Mouse (Mus musculus) heart, embryonic 14.5 days (tissue): ENCODE data around the gene Mfrp. TPM values are rescaled to one million over a fixed set of nuclear protein-coding genes. Genes with fewer than 3 reads are reported as not detected.
A peak's percentile ranks its signal among the peaks of the same experiment; 100 is the strongest.

Source experiments
- ATAC-seq: fragments of 200-750 bp; cut with Nextera tagmentation; 2 replicates; pipeline ENCODE4 v1.8.0; 2017; ENCODE audit warnings: low read depth, moderate TSS enrichment; ENCODE audit not compliant: insufficient number of reproducible peaks, insufficient read depth, low FRiP score
- H3K27ac ChIP-seq, 2 experiments: fragments of 200-500 bp in 1 of 2; fragments of 300-500 bp in 1 of 2; sonication (generic) in 1 of 2; replicated peaks in 1 of 2; 2 replicates each; pipeline ENCODE4 v1.5.1; 2012 to 2014; ENCODE audit warnings: low read depth in 2 of 2, low read length in 2 of 2, control low read depth in 1 of 2, mild to moderate bottlenecking in 1 of 2, mixed read lengths in 1 of 2; ENCODE audit not compliant: control insufficient read depth in 1 of 2, insufficient read depth in 1 of 2
- H3K27me3 ChIP-seq: fragments of 300-500 bp; sonication (generic); 2 replicates; pipeline ENCODE4 v1.6.1; 2014; ENCODE audit warnings: mild to moderate bottlenecking, low read length, control low read depth; ENCODE audit not compliant: control insufficient read depth, insufficient read depth
- H3K36me3 ChIP-seq: fragments of 300-500 bp; sonication (generic); 2 replicates; pipeline ENCODE4 v1.6.1; 2014; ENCODE audit warnings: mild to moderate bottlenecking, control low read depth, low read length, mixed read lengths; ENCODE audit not compliant: control insufficient read depth, insufficient read depth
- H3K4me1 ChIP-seq, 2 experiments: fragments of 200-500 bp in 1 of 2; fragments of 300-500 bp in 1 of 2; sonication (generic) in 1 of 2; 2 replicates each; pipeline ENCODE4 v1.6.1; 2012 to 2014; ENCODE audit warnings: low read length in 2 of 2, control low read depth in 1 of 2, mixed read lengths in 1 of 2; ENCODE audit not compliant: control insufficient read depth in 2 of 2, insufficient read depth in 2 of 2
- H3K4me2 ChIP-seq: fragments of 300-500 bp; sonication (generic); 2 replicates; pipeline ENCODE4 v1.6.1; 2014; ENCODE audit warnings: mild to moderate bottlenecking, low read length
- H3K4me3 ChIP-seq, 2 experiments: fragments of 200-500 bp in 1 of 2; fragments of 300-500 bp in 1 of 2; sonication (generic) in 1 of 2; 2 replicates each; pipeline ENCODE4 v1.5.1; 2012 to 2014; ENCODE audit warnings: low read length in 2 of 2, mild to moderate bottlenecking in 2 of 2, control low read depth in 1 of 2, low read depth in 1 of 2, moderate library complexity in 1 of 2; ENCODE audit not compliant: control insufficient read depth in 1 of 2, insufficient read depth in 1 of 2
- H3K9ac ChIP-seq: fragments of 300-500 bp; sonication (generic); 2 replicates; pipeline ENCODE4 v1.6.1; 2014; ENCODE audit warnings: mild to moderate bottlenecking, low read length
- H3K9me3 ChIP-seq: fragments of 300-500 bp; sonication (generic); 2 replicates; pipeline ENCODE4 v1.6.1; 2016; ENCODE audit warnings: low read length, control low read depth; ENCODE audit not compliant: control insufficient read depth
- WGBS: fragments of 180-500 bp; shearing (Covaris S2); extraction: QIAGEN DNeasy Blood & Tissue Kit; methylation state at CpG from one replicate; pipeline ENCODE4 v1.1.7; 2014; 5-methylcytosine and 5-hydroxymethylcytosine counted together
- polyA plus RNA-seq: library from polyadenylated mRNA; unstranded; fragments of >200 nt; fragmentation: Nextera tagmentation; extraction: Ambion mirVana; gene quantifications from 2 replicates; pipeline ENCODE4 v1.2.1, GENCODE M21; 2014

Gene Mfrp
- polyA plus RNA-seq, 1 experiment from 2014 or later: not detected

DNA sequence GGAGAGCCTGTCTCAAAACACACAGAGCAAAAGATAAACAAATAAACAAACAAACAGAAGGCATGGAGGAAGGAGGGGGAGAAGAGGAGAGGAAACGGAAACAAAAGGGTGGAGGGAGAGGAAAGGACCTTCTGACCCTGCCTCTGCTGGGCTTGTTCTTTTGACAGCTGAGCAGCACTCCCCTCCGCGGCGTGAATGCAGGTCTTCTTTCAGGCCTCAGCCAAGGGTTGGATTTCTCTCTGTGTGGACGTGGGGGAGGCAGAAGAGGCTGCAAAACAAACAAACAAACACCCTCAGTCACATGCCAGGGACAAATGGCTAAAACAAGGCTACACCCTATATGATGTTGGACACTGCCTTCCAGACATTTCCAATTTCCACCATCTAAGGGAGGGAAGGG, 23.5 kb downstream of the Mfrp start:
- Histone ChIP-seq H3K4me2 (no peak overlapping the region), H3K9ac (no peak overlapping the region), H3K36me3 (no peaks in the 10 kb centered on the region), H3K9me3 (no peaks in the 10 kb centered on the region), H3K4me3 (no peak overlapping the region), H3K4me1 (peaks cover 11 to 15% of the 10 kb centered on the region in 2 experiments), H3K27me3 (no peaks in the 10 kb centered on the region), H3K27ac (no peak overlapping the region)
- WGBS: 71% methylated on average over 5 of the region's 5 CpGs
- ATAC-seq: no peak

DNA sequence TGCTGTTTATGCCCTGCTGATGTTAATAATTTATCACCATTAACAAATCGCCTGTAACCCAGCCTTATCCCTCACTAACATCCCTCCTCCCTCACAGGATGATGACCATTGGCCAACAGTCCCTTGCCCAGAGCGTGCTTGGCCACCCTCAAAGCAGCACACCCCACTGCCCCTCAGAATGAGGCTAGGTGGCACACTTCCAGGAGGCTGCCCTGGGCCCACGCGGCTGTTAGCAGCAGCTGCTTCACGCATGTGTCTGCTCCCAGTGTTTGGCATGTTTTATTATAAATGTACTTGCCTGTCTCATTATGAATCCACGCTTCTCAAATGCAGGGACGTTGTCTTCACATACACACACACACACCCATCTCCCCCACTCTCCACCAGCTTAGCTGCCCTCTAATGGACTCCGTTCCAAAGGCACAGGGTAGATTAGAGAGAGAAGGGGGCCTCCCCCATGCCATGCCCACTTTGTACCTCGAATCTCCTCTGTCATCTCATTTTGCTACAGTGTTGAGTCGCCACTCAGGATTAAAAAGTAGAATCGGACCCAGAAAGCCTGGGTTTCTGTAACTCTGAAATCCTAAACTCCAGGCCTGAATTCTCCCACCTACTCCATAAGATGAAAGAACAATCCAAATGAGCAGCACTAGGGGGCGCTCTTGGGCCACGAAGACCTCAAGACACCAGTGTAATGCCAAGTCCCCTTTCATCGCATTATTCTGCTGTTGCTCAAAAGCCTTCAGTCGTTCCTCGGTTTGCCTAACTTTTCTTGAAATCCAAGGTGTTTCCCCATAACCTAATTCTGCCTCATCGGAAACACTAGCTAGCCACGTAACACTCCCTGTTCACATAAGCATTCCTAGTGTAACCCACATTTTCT, 24.3 kb downstream of the Mfrp start:
- H3K4me1 ChIP-seq: peaks cover 16 to 23% of the 10 kb centered on the region in 2 experiments
- no peaks in the 10 kb centered on the region for H3K9me3 ChIP-seq
- H3K9ac ChIP-seq: peak overlapping the region; percentile 57
- H3K4me2 ChIP-seq: peak overlapping the region; percentile 60
- no peak for ATAC-seq
- H3K36me3 ChIP-seq: no peaks in the 10 kb centered on the region
- WGBS: 29% methylated on average over 18 of the region's 18 CpGs
- H3K27me3 ChIP-seq: no peaks in the 10 kb centered on the region
- peak overlapping the region; percentile 46 to 69; a peak in 3 of 4 replicates for H3K27ac ChIP-seq
- H3K4me3 ChIP-seq: no peak overlapping the region

DNA sequence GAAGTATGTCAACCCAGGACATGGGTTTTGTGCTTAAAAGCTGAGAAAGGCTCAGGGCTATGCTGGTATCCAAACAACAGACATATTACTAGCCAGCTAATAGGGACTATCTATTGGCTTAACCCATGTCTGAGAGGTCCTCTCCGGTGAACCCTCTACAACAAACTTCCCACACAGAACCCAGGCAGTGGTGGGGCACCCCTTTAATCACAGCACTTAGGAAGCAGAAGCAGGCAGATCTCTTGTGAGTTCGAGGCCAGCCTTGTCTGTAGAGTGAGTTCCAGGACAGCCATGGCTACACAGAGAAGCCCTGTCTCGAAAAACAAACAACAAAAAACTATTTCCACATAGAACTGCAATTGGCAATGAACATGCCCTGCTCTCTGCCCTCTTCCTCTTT, 25.2 kb downstream of the Mfrp start:
- WGBS: 81% methylated on average over 3 of the region's 3 CpGs
- peak overlapping the region; percentile 41 to 69; a peak in 3 of 4 replicates for H3K27ac ChIP-seq
- H3K9me3 ChIP-seq: no peaks in the 10 kb centered on the region
- no peaks in the 10 kb centered on the region for H3K27me3 ChIP-seq
- no peaks in the 10 kb centered on the region for H3K36me3 ChIP-seq
- H3K4me3 ChIP-seq: no peak overlapping the region
- peaks cover 23 to 31% of the 10 kb centered on the region in 2 experiments for H3K4me1 ChIP-seq
- H3K4me2 ChIP-seq: peak overlapping the region; percentile 60
- no peak for ATAC-seq
- no peak overlapping the region; the same call in 1 of the 2 replicates for H3K9ac ChIP-seq

DNA sequence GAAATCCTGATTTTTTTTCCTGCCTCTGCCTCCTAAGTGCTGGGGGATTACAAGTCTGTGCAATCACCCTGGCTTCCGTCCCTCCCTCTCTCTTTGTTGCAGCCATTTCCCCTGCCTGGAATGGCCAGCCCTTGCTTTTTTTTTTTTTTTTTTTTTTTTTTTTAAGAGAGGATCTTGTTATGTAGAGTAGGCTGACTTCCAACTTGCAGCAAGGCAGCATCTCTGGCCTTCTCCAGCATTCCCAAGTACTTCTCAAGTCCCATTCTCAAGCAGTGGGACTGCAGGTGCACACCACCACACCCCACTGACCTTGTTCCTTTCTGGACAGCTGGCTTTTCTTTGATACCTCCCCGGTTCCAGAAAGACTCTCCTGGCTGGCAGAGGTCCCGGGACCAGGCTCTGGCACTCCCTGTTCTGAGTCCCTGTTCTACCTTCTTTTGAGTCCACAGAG, 25.8 kb downstream of the Mfrp start:
- H3K36me3 ChIP-seq: no peaks in the 10 kb centered on the region
- H3K9me3 ChIP-seq: no peaks in the 10 kb centered on the region
- H3K4me3 ChIP-seq: no peak overlapping the region
- WGBS: 60% methylated on average over 3 of the region's 3 CpGs
- H3K4me1 ChIP-seq: peaks cover 24 to 32% of the 10 kb centered on the region in 2 experiments
- H3K27me3 ChIP-seq: no peaks in the 10 kb centered on the region
- no peak for ATAC-seq
- peak overlapping the region; percentile 43 to 69; a peak in 3 of 4 replicates for H3K27ac ChIP-seq
- no peak overlapping the region; the same call in 1 of the 2 replicates for H3K9ac ChIP-seq
- no peak overlapping the region for H3K4me2 ChIP-seq

DNA sequence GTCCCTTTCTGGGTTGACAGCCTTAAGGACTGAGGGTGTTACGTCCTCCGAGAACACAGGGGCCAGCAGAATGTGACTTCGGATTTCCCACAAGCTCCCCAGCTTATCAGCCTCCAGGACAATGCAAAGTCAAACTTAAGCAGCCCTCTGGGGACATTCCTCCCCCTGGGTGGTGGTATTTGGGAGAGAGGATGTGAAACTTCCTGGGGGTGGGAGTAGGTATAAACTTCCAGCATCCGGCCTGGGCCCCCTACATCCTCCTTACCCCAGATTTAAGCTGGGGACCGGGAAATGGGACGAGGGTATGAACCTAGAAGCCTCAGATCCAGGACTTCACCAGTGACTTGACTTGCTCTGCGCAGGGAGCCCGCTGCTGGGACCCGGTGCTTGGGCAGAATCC, 28.1 kb downstream of the Mfrp start:
- no peaks in the 10 kb centered on the region for H3K27me3 ChIP-seq
- peak overlapping the region; percentile 87 to 89 for H3K27ac ChIP-seq
- H3K4me2 ChIP-seq: peak overlapping the region; percentile 87
- no peaks in the 10 kb centered on the region for H3K9me3 ChIP-seq
- peak overlapping the region; percentile 45 to 46 for H3K4me3 ChIP-seq
- WGBS: 1% methylated on average over 9 of the region's 9 CpGs
- peak overlapping the region; percentile 77 for H3K9ac ChIP-seq
- H3K36me3 ChIP-seq: no peaks in the 10 kb centered on the region
- ATAC-seq: no peak
- H3K4me1 ChIP-seq: peaks cover 35 to 47% of the 10 kb centered on the region in 2 experiments

DNA sequence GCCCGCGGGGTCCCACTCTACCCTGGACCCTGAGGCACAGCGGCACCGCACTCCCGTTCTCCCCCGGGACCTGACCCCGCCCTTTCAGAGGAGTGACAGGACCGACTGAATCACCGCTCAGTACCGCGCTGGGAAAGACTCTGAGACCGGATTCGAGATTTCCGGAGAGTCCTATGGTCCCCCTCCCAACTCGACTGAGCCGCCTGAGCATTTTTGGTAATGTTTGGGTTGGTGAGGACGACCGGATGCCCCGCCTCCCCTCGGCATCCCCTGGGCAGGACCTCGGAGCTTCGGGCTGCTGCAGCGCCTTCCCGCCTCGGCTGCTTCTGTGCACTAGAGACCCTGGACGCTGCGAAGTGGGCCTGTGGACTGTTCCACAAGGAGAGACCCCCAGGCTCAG, 28.5 kb downstream of the Mfrp start:
- Histone ChIP-seq H3K9ac (peak overlapping the region; percentile 77), H3K4me1 (peaks cover 35 to 47% of the 10 kb centered on the region in 2 experiments), H3K4me2 (peak overlapping the region; percentile 87), H3K9me3 (no peaks in the 10 kb centered on the region), H3K27me3 (no peaks in the 10 kb centered on the region), H3K27ac (peak overlapping the region; percentile 87 to 89), H3K4me3 (peak overlapping the region; percentile 45 to 46), H3K36me3 (no peaks in the 10 kb centered on the region)
- ATAC-seq: peak; percentile 58
- 1% methylated on average over 27 of the region's 27 CpGs for WGBS

DNA sequence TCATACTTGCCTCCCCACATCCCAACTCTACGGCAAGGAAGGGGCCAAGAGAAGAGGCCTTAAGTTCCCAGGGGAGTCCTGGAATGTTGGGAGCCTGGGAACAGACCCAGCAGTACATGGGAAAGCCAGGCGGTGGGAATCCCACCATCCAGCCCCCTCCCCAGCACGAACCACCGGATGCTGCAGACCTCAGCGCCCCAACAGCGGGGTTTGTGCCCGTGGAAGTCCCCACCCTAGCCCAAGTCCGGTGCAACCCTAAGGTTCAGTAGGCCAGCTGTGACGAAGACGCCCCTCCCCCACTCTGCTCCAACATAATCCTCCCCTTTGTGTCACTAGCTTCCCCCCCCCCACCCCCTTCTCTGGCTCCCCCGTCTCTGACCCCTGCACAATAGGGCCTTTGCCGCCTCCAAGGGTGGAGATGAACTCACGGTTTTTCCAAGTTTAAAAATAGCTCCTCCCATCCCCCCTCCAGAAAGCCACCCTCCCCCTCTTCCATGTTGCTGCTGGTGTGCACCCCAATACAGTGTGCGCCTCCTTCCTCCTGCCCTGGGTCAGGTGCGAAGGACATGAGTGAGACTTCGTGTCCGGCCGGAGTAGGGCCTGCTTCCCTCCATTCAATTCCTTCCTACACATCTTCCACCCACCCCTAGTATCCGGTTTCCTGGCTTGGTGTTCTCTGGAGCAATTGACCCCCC, 29.2 kb downstream of the Mfrp start:
- H3K4me2 ChIP-seq: peak overlapping the region; percentile 87
- no peaks in the 10 kb centered on the region for H3K27me3 ChIP-seq
- no peaks in the 10 kb centered on the region for H3K36me3 ChIP-seq
- H3K9me3 ChIP-seq: no peaks in the 10 kb centered on the region
- 14% methylated on average over 16 of the region's 19 CpGs for WGBS
- peak overlapping the region; percentile 77 for H3K9ac ChIP-seq
- peaks cover 35 to 47% of the 10 kb centered on the region in 2 experiments for H3K4me1 ChIP-seq
- H3K4me3 ChIP-seq: peak overlapping the region; percentile 45 to 46; a peak in 3 of 4 replicates
- peak overlapping the region; percentile 87 to 89 for H3K27ac ChIP-seq
- ATAC-seq: no peak
